Mouse (Mus musculus) kidney, adult 8-10 months (tissue): Measurements from ENCODE around the gene Btg3.
"Not testable (repeated sequence)": the region's sequence is repeated elsewhere in the genome, so short reads cannot be mapped to it uniquely, and the experiment has no call there.

Experiments
- DNase-seq, 2 experiments: peaks; one replicate each; pipeline ENCODE4 v3.0.0; 2022

The Btg3 gene

GRCm38 (mm10) chr16:78376745-78377570 lies at the start of gene Btg3:
Btg3 (minus strand) TSS chr16:78377192.
- DNase-seq = peak; percentile 79 to 81

- DNase-seq = no peak
Measured at GRCm38 (mm10) chr16:78417733-78418132, 40.7 kb upstream of the Btg3 start.

GRCm38 (mm10) chr16:78416500-78416899 lies 39.5 kb upstream of the Btg3 start:
- no peak for DNase-seq

GRCm38 (mm10) chr16:78409991-78410390 lies 33.0 kb upstream of the Btg3 start:
- no peak for DNase-seq

GRCm38 (mm10) chr16:78407855-78408254 lies 30.9 kb upstream of the Btg3 start:
- no peak for DNase-seq

- DNase-seq = no peak
Measured at GRCm38 (mm10) chr16:78406657-78407056, 29.7 kb upstream of the Btg3 start.

GRCm38 (mm10) chr16:78402316-78402715 lies 25.3 kb upstream of the Btg3 start:
- DNase-seq = no peak

- no peak for DNase-seq
Measured at GRCm38 (mm10) chr16:78399423-78399822, 22.4 kb upstream of the Btg3 start.

GRCm38 (mm10) chr16:78398734-78399133 lies 21.7 kb upstream of the Btg3 start:
- DNase-seq = no peak

- no peak for DNase-seq
Measured at GRCm38 (mm10) chr16:78391354-78391753, 14.4 kb upstream of the Btg3 start.

GRCm38 (mm10) chr16:78389986-78390385 lies 13.0 kb upstream of the Btg3 start:
- no peak for DNase-seq

- no peak for DNase-seq
Measured at GRCm38 (mm10) chr16:78389122-78389521, 12.1 kb upstream of the Btg3 start.

- no peak for DNase-seq
Measured at GRCm38 (mm10) chr16:78378493-78378892, 1.5 kb upstream of the Btg3 start.

GRCm38 (mm10) chr16:78375821-78376691 lies 936 bp downstream of the Btg3 start:
- DNase-seq = peak; percentile 10 to 24

GRCm38 (mm10) chr16:78375222-78375621 lies 1.8 kb downstream of the Btg3 start:
- DNase-seq = peak in 1 of 2 experiments; percentile 3

GRCm38 (mm10) chr16:78373743-78374142 lies 3.2 kb downstream of the Btg3 start:
- DNase-seq = no peak

- no peak for DNase-seq
Measured at GRCm38 (mm10) chr16:78372786-78373185, 4.2 kb downstream of the Btg3 start.

GRCm38 (mm10) chr16:78371491-78372046 lies 5.4 kb downstream of the Btg3 start:
- peak; percentile 7 to 13 for DNase-seq

GRCm38 (mm10) chr16:78364554-78364953 lies 12.4 kb downstream of the Btg3 start:
- not testable (repeated sequence) for DNase-seq

GRCm38 (mm10) chr16:78361466-78361865 lies 15.5 kb downstream of the Btg3 start:
- no peak for DNase-seq

GRCm38 (mm10) chr16:78357757-78358156 lies 19.2 kb downstream of the Btg3 start:
- no peak for DNase-seq

GRCm38 (mm10) chr16:78347328-78347926 lies 29.6 kb downstream of the Btg3 start:
- no peak for DNase-seq
